Mouse (Mus musculus) spleen, postnatal 0 days (tissue): ENCODE results near the gene Olfr1289. TPM values are rescaled to one million over a fixed set of nuclear protein-coding genes. Genes with fewer than 3 reads are reported as not detected.

Experiments
- polyA plus RNA-seq: library from polyadenylated mRNA; unstranded; fragments of >200 nt; fragmentation: Nextera tagmentation; extraction: Ambion mirVana; gene quantifications from 2 replicates; pipeline ENCODE4 v1.2.1, GENCODE M21; 2015

Gene Olfr1289
- not detected in 2 replicates for polyA plus RNA-seq

DNA sequence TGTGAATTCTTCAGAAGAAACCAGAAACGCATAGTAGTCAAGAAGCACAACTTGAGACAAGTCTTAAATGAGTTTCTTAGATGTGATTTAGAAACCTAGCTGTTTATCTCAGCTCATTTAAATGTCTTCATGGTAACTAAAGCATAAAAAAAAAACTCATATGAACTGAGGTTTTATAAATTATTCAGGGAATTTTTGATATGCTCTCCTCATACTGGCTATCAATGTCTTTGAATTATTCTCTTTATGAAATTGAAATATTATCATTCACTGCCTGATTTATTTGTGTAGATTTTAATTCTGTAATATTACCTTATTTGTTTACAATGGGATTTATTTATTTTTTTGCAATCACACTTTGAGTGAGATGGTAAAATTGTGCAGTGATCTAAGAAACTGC, at the start of gene Olfr1289:
Olfr1289 (plus strand) TSS at position 301 of the 400 bp plus-strand sequence.

DNA sequence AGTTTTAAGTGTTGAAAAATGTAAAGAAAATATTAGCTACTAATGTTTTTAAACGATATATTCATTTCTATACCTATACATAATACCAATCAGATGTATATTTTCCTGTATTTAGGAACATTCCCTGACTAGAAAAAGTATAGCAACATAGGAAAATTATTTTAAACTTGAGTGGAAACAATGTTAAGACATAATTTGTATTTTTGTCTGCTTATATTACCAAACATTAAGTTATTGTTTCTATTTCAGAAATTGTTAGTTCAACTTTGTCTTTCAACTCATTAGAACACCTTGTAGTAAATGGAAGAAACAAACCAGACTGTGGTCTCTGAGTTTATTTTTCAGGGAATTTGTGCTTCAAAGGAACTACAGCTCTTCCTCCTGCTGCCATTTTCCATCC, 31.8 kb upstream of the Olfr1289 start, which contains the start of gene Olfr1287:
Olfr1287 (plus strand) TSS at position 301 of the 400 bp plus-strand sequence.

DNA sequence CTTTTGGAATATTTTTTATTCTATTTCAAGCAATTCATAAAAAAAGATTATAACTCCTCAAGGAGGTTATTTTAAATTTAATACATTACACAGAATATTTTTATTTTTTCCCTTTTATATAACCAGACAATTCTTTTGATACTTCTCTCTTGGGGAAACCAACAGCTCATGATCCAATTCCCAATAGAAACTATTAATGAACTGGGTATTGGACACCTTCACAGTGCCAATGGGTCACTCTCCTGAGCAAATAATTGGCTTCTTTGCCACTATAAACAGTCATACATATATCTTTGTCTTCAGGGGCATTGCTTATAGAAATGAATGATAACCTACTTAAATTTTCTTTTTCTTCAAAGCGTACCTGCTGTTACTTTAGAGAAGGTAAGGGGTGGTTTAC, 6.8 kb upstream of the Olfr1289 start, which contains the start of gene Olfr1288:
Olfr1288 (plus strand) TSS at position 301 of the 400 bp plus-strand sequence.

DNA sequence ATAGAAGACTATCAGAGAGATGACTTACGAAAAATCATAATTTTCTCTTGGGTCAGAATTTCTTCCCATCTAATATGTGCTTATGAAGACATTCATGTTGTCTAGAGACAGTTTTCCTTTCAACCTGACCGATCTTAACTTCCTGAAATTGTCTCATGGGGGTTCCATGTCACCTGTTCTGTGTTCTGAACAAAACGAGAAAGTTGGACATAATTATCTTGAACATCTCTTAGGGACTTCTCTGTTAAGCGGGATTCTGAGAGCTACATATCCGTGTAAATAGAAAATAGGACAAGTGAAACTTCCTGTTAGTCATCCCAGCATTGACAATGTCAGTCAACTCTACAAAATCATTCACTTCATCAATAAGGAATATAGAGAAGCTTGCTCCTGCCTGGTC, 13.1 kb downstream of the Olfr1289 start, which contains the start of gene Olfr1290:
Olfr1290 (minus strand) TSS at position 101 of the 400 bp plus-strand sequence.

DNA sequence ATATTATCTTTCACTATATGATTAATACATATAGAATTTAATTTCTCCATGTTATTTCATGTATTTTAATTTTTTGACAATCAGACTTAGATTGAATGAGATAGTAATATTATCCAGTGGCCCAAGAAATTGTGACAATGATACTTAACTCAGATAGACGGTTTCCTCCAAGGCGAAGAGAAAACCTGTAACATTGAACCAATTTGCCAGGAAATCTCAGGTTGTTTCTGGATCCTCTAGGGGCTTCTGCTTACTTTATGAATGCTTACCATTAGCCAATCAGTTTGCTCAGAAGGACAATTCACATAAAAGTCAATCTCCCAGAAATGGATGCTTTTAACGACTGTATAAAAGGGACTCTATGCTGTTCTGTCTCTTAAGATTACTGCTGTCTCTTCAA, 16.3 kb downstream of the Olfr1289 start, which contains the start of gene Olfr1291-ps1:
Olfr1291-ps1 (plus strand) TSS at position 301 of the 400 bp plus-strand sequence.

DNA sequence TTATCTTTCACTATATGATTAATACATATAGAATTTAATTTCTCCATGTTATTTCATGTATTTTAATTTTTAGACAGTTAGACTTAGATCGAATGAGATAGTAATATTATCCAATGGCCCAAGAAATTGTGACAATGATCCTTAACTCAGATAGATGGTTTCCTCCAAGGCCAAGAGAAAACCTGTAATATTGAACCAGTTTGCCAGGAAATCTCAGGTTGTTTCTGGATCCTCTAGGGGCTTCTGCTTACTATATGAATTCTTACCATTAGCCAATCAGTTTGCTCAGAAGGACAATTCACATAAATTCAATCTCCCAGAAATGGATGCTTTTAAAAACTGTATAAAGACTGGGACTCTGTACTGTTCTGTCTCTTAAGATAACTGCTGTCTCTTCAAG, 44.3 kb downstream of the Olfr1289 start, which contains the start of gene Olfr1293-ps:
Olfr1293-ps (plus strand) TSS at position 301 of the 400 bp plus-strand sequence.

Other genes with a start within 250 kb of the Olfr1289 start
- gene Olfr1275, start 245.5 kb upstream of the Olfr1289 start, polyA plus RNA-seq, result not detected in 2 replicates
- gene Olfr1276, start 226.3 kb upstream of the Olfr1289 start, polyA plus RNA-seq, result not detected in 2 replicates
- not detected in 2 replicates for gene Olfr1277, start 206.7 kb upstream of the Olfr1289 start, polyA plus RNA-seq
- not detected in 2 replicates for gene Olfr1278, start 190.7 kb upstream of the Olfr1289 start, polyA plus RNA-seq
- not detected in 2 replicates for gene Olfr1279, start 180.2 kb upstream of the Olfr1289 start, polyA plus RNA-seq
- not detected in 2 replicates for gene Olfr1280, start 166.8 kb upstream of the Olfr1289 start, polyA plus RNA-seq
- gene Olfr1281, start 154.3 kb upstream of the Olfr1289 start, polyA plus RNA-seq, result not detected in 2 replicates
- not detected in 2 replicates for gene Olfr1282, start 144.7 kb upstream of the Olfr1289 start, polyA plus RNA-seq
- gene Olfr1283, start 114.0 kb upstream of the Olfr1289 start, polyA plus RNA-seq, result not detected in 2 replicates
- not detected in 2 replicates for gene Olfr1284, start 105.3 kb upstream of the Olfr1289 start, polyA plus RNA-seq
- gene Olfr1286, start 57.7 kb upstream of the Olfr1289 start, polyA plus RNA-seq, result not detected in 2 replicates
- not detected in 2 replicates for gene Olfr1287, start 31.7 kb upstream of the Olfr1289 start, polyA plus RNA-seq
- gene Olfr1288, start 6.7 kb upstream of the Olfr1289 start, polyA plus RNA-seq, result not detected in 2 replicates
- gene Olfr1290, start 13.0 kb downstream of the Olfr1289 start, polyA plus RNA-seq, result not detected in 2 replicates
- not detected in 2 replicates for gene Olfr1291-ps1, start 16.4 kb downstream of the Olfr1289 start, polyA plus RNA-seq
- not detected in 2 replicates for gene Olfr1293-ps, start 44.4 kb downstream of the Olfr1289 start, polyA plus RNA-seq
- not detected in 2 replicates for gene Olfr1294, start 59.5 kb downstream of the Olfr1289 start, polyA plus RNA-seq
- not detected in 2 replicates for gene Olfr1295, start 88.9 kb downstream of the Olfr1289 start, polyA plus RNA-seq
- not detected in 2 replicates for gene Olfr1297, start 145.7 kb downstream of the Olfr1289 start, polyA plus RNA-seq
- not detected in 2 replicates for gene Olfr1298, start 168.4 kb downstream of the Olfr1289 start, polyA plus RNA-seq
- gene Olfr1299, start 180.6 kb downstream of the Olfr1289 start, polyA plus RNA-seq, result not detected in 2 replicates